16 mouse cellular contexts compared by ENCODE assay signal in the genomic region with DNA sequence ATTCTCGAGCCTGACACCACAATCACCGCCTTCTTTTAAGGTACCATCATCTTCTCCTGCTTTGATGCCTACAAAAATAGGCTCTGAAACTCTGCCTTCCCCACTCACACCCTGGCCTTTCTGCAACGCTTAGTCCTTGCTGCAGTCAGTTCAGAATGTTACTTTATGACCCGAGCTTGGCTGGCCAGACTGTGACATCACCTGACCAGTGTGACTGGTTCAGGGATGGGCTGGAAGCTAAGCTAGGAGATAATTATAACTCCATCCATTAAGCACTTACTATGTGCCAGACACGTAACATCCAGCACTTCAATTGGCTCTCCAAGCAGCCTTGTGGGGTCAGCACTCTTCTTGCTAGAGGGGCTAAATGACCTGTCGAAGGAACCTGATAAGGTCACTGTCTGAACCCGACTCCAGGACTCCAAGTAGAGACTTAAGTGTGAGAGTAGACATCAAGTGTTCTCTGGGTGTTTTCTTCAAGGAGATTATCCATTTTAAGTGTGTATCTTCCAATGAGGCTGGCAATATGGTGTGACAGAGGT. TPM values are rescaled to one million over a fixed set of nuclear protein-coding genes. Genes with fewer than 3 reads are reported as not detected.
DNase-seq lines count a peak whose midpoint lies in the region; ATAC-seq and TF ChIP-seq lines count a peak whose summit lies in the region.
"Had no signal": no experiment of that assay in that cellular context is flagged by ENCODE, and none has a peak within 500 bp of the region (broad histone marks: within the 10 kb centered on the region; RNA-seq: fewer than 3 reads in every experiment).

No protein-coding gene starts in this region.

- 65% methylated on average over 7 of the region's 7 CpGs for WGBS in intestine, postnatal 0 days
- 78% methylated on average over 7 of the region's 7 CpGs for WGBS in intestine, embryonic 15.5 days
- WGBS in bone marrow, adult 2 months, result 74% methylated on average over 7 of the region's 7 CpGs
- 73% methylated on average over 7 of the region's 7 CpGs for WGBS in liver, postnatal 0 days (ENCODE audit: insufficient replicate concordance)
- WGBS in limb, embryonic 10.5 days, result 77% methylated on average over 7 of the region's 7 CpGs

- peak overlapping the region; percentile 90 for H3K27ac ChIP-seq in gastrocnemius, adult 2 months
- peak overlapping the region; percentile 23; the same call in 1 of the 2 replicates for H3K27ac ChIP-seq in intestine, postnatal 0 days (ENCODE audit: low read depth, low read length)
- H3K27ac ChIP-seq in intestine, embryonic 15.5 days, result no peak overlapping the region
- H3K27ac ChIP-seq in bone marrow, adult 2 months (ENCODE audit: control insufficient read depth, insufficient read depth, low read depth, low read length, poor library complexity), result peak overlapping the region; percentile 73
- peak overlapping the region; percentile 81 for H3K27ac ChIP-seq in liver, postnatal 0 days (ENCODE audit: low read depth)
- H3K27ac ChIP-seq in limb, embryonic 10.5 days, result no peak overlapping the region
- H3K27ac ChIP-seq: hindbrain, embryonic 12.5 days; layer of hippocampus, adult 2 months; neural tube, embryonic 12.5 days had no signal

- DNase-seq in gastrocnemius, adult 2 months, result peak; percentile 84
- no peak for DNase-seq in gastrocnemius, postnatal 4 days (ENCODE audit: low spot score in 2 of 2)
- DNase-seq in liver, postnatal 0 days, result no peak
- DNase-seq in adrenal gland, postnatal 36 days, result no peak
- DNase-seq in limb, embryonic 10.5 days (ENCODE audit: low spot score), result no peak
- DNase-seq: cerebellum, adult 11 months; cerebellum, postnatal 14 days; lung, adult 2 months; lung, postnatal 36 days; thymus, adult 18-20 months had no signal

- no peak overlapping the region for H3K4me2 ChIP-seq in intestine, postnatal 0 days (replicated peaks; ENCODE audit: low read depth)
- H3K4me2 ChIP-seq in intestine, embryonic 15.5 days (replicated peaks), result no peak overlapping the region
- peak overlapping the region; percentile 41; the same call in 1 of the 2 replicates for H3K4me2 ChIP-seq in liver, postnatal 0 days (ENCODE audit: low read depth, low read length)
- H3K4me2 ChIP-seq: hindbrain, embryonic 12.5 days; neural tube, embryonic 12.5 days had no signal

- no peak overlapping the region for H3K9ac ChIP-seq in intestine, postnatal 0 days (ENCODE audit: low read depth, low read length)
- H3K9ac ChIP-seq in intestine, embryonic 15.5 days, result no peak overlapping the region
- H3K9ac ChIP-seq in liver, postnatal 0 days (replicated peaks), result no peak overlapping the region
- H3K9ac ChIP-seq: hindbrain, embryonic 12.5 days; neural tube, embryonic 12.5 days had no signal

- H3K36me3 ChIP-seq in intestine, postnatal 0 days (ENCODE audit: control insufficient read depth, insufficient read depth), result no peaks in the 10 kb centered on the region
- no peaks in the 10 kb centered on the region for H3K36me3 ChIP-seq in intestine, embryonic 15.5 days
- H3K36me3 ChIP-seq in liver, postnatal 0 days (replicated peaks; ENCODE audit: insufficient read depth, low read length), result no peaks in the 10 kb centered on the region
- H3K36me3 ChIP-seq in limb, embryonic 10.5 days, result no peaks in the 10 kb centered on the region
- H3K36me3 ChIP-seq: hindbrain, embryonic 12.5 days; neural tube, embryonic 12.5 days had no signal

- peaks cover 7% of the 10 kb centered on the region; the same call in 1 of the 2 replicates for H3K4me1 ChIP-seq in intestine, postnatal 0 days (replicated peaks; ENCODE audit: control insufficient read depth, insufficient read depth, low read length)
- H3K4me1 ChIP-seq in intestine, embryonic 15.5 days (replicated peaks), result peaks cover 13% of the 10 kb centered on the region; the same call in 1 of the 2 replicates
- peaks cover 7% of the 10 kb centered on the region for H3K4me1 ChIP-seq in bone marrow, adult 2 months (ENCODE audit: control insufficient read depth, insufficient read depth, low read length)
- peaks cover 68% of the 10 kb centered on the region for H3K4me1 ChIP-seq in liver, postnatal 0 days (ENCODE audit: insufficient read depth)
- peaks cover 24% of the 10 kb centered on the region; the same call in 1 of the 2 replicates for H3K4me1 ChIP-seq in limb, embryonic 10.5 days

- H3K9me3 ChIP-seq in intestine, postnatal 0 days (ENCODE audit: control insufficient read depth), result no peaks in the 10 kb centered on the region
- no peaks in the 10 kb centered on the region for H3K9me3 ChIP-seq in intestine, embryonic 15.5 days
- H3K9me3 ChIP-seq in liver, postnatal 0 days (ENCODE audit: low read length), result no peaks in the 10 kb centered on the region
- H3K9me3 ChIP-seq in limb, embryonic 10.5 days (replicated peaks), result no peaks in the 10 kb centered on the region
- H3K9me3 ChIP-seq: hindbrain, embryonic 12.5 days; neural tube, embryonic 12.5 days had no signal

- peak overlapping the region; percentile 17; the same call in 1 of the 2 replicates for H3K4me3 ChIP-seq in gastrocnemius, adult 2 months
- no peak overlapping the region for H3K4me3 ChIP-seq in intestine, postnatal 0 days (ENCODE audit: low read depth, low read length)
- no peak overlapping the region for H3K4me3 ChIP-seq in intestine, embryonic 15.5 days (replicated peaks)
- H3K4me3 ChIP-seq in bone marrow, adult 2 months (replicated peaks; ENCODE audit: control insufficient read depth, low read depth, low read length), result no peak overlapping the region
- H3K4me3 ChIP-seq in liver, postnatal 0 days (ENCODE audit: low read depth, low read length), result no peak overlapping the region
- H3K4me3 ChIP-seq in limb, embryonic 10.5 days, result no peak overlapping the region
- H3K4me3 ChIP-seq: hindbrain, embryonic 12.5 days; layer of hippocampus, adult 2 months; neural tube, embryonic 12.5 days had no signal

- ATAC-seq in intestine, postnatal 0 days, result no peak
- no peak for ATAC-seq in intestine, embryonic 15.5 days
- ATAC-seq in liver, postnatal 0 days, result no peak

- TF ChIP-seq POLR2A in bone marrow, adult 2 months (IDR thresholded peaks at IDR 0.05; ENCODE audit: borderline replicate concordance, control insufficient read depth, low read depth, low read length), result no peak

- intact Hi-C loops in gastrocnemius, adult 2 months (cut with DNase I), result loop anchor here (2.0 to 5.0 kb wide), 3 partner anchors 35 to 115 kb away; no protein-coding TSS in a partner anchor

- TF ChIP-seq EP300 in liver, postnatal 0 days (IDR thresholded peaks at IDR 0.05; ENCODE audit: low read depth), result no peak

- no peak for TF ChIP-seq CTCF in gastrocnemius, adult 2 months (IDR thresholded peaks at IDR 0.05)
- no peak for TF ChIP-seq CTCF in intestine, postnatal 0 days (IDR thresholded peaks at IDR 0.05; ENCODE audit: low read depth)
- TF ChIP-seq CTCF in bone marrow, adult 2 months (IDR thresholded peaks at IDR 0.05; ENCODE audit: control insufficient read depth, insufficient read depth, low read length), result no peak
- no peak for TF ChIP-seq CTCF in liver, postnatal 0 days (IDR thresholded peaks at IDR 0.05; ENCODE audit: low read depth)

- H3K27me3 ChIP-seq in intestine, postnatal 0 days (replicated peaks; ENCODE audit: control insufficient read depth, insufficient read depth, low read length), result no peaks in the 10 kb centered on the region
- no peaks in the 10 kb centered on the region for H3K27me3 ChIP-seq in intestine, embryonic 15.5 days (replicated peaks)
- H3K27me3 ChIP-seq in liver, postnatal 0 days (ENCODE audit: insufficient read depth, low read length), result no peaks in the 10 kb centered on the region
- H3K27me3 ChIP-seq in limb, embryonic 10.5 days (ENCODE audit: low read depth, poor library complexity, severe bottlenecking), result no peaks in the 10 kb centered on the region
- H3K27me3 ChIP-seq: hindbrain, embryonic 12.5 days; neural tube, embryonic 12.5 days had no signal

RNA-seq across cellular contexts. Expression of gene Cpeb4, which starts 39.5 kb away (rescaled TPM):
- 100 to 1,000 TPM in 1 of 2 experiments, 10 to 100 TPM in 1; 95.0 to 120 TPM for total RNA-seq in gastrocnemius, adult 2 months (2021)
- total RNA-seq in gastrocnemius, postnatal 4 days (2021), result 10 to 100 TPM; 69.5 to 76.1 TPM
- 11.3 and 12.8 TPM in 2 replicates for polyA plus RNA-seq in intestine, postnatal 0 days (2015; fragmentation: Nextera tagmentation; extraction: Ambion mirVana)
- 4.2 and 4.3 TPM in 2 replicates for polyA plus RNA-seq in intestine, embryonic 15.5 days (2015; fragmentation: Nextera tagmentation; extraction: Ambion mirVana)
- polyA plus RNA-seq in bone marrow, adult 2 months (2011; ENCODE audit: insufficient read depth, insufficient read length, low replicate concordance, missing spikeins), result 27.5 and 38.1 TPM in 2 replicates
- 7.0 and 10.0 TPM in 2 replicates for polyA plus RNA-seq in liver, postnatal 0 days (2015; fragmentation: Nextera tagmentation; extraction: Ambion mirVana)
- 100 to 1,000 TPM; 136 to 373 TPM for total RNA-seq in adrenal gland, postnatal 36 days (2021)
- polyA plus RNA-seq in limb, embryonic 10.5 days (2016; fragmentation: Nextera tagmentation; extraction: Ambion mirVana), result 1.0 and 1.7 TPM in 2 replicates

Comparison
In these comparisons a context has a peak if more than half of its experiments do, and no peak if none do; other contexts are left out.
1. H3K27ac ChIP-seq: peak in gastrocnemius, adult 2 months (single experiment), intestine, postnatal 0 days (single experiment), bone marrow, adult 2 months (single experiment) and liver, postnatal 0 days (single experiment); none in intestine, embryonic 15.5 days (single experiment) and limb, embryonic 10.5 days (single experiment).